Mouse (Mus musculus): ENCODE measurements around the gene Crp. TPM values are rescaled to one million over a fixed set of nuclear protein-coding genes. Genes with fewer than 3 reads are reported as not detected.

Crp gene
- polyA plus RNA-seq (2014; fragmentation: Nextera tagmentation; extraction: Ambion mirVana) = not detected in 2 replicates

GRCm38 (mm10) chr1:172697844-172698243, at the start of gene Crp:
Gene Crp, plus strand, starts transcription at chr1:172698055.
- Histone ChIP-seq H3K9ac (ENCODE audit: low read length) (no peak within 1 kb of the TSS), H3K4me1 (ENCODE audit: control insufficient read depth, insufficient read depth, low read length) (no peaks in the 10 kb centered on the region), H3K27me3 (ENCODE audit: control insufficient read depth, insufficient read depth, low read length) (no peaks in the 10 kb centered on the region), H3K4me2 (ENCODE audit: low read depth, severe bottlenecking) (no peak within 1 kb of the TSS), H3K36me3 (ENCODE audit: control insufficient read depth, insufficient read depth, low read length) (no peaks in the 10 kb centered on the region), H3K4me3 (ENCODE audit: low read depth, low read length) (no peak within 1 kb of the TSS), H3K9me3 (ENCODE audit: control insufficient read depth, low read length) (no peaks in the 10 kb centered on the region), H3K27ac (replicated peaks; ENCODE audit: low read depth, low read length) (no peak within 1 kb of the TSS)
- no peak for ATAC-seq (ENCODE audit: insufficient number of reproducible peaks, low FRiP score, low TSS enrichment, low read depth)
- WGBS = 68% methylated on average over 4 of the region's 4 CpGs
- no peak for DNase-seq (ENCODE audit: low spot score)

GRCm38 (mm10) chr1:172649396-172649795, 48.5 kb upstream of the Crp start:
- Histone ChIP-seq H3K4me3 (ENCODE audit: low read depth, low read length) (no peak overlapping the region), H3K4me2 (ENCODE audit: low read depth, severe bottlenecking) (no peak overlapping the region), H3K4me1 (ENCODE audit: control insufficient read depth, insufficient read depth, low read length) (no peaks in the 10 kb centered on the region), H3K27ac (replicated peaks; ENCODE audit: low read depth, low read length) (no peak overlapping the region), H3K36me3 (ENCODE audit: control insufficient read depth, insufficient read depth, low read length) (no peaks in the 10 kb centered on the region), H3K9ac (ENCODE audit: low read length) (no peak overlapping the region), H3K27me3 (ENCODE audit: control insufficient read depth, insufficient read depth, low read length) (no peaks in the 10 kb centered on the region), H3K9me3 (ENCODE audit: control insufficient read depth, low read length) (no peaks in the 10 kb centered on the region)
- DNase-seq (ENCODE audit: low spot score) (no peak), ATAC-seq (ENCODE audit: insufficient number of reproducible peaks, low FRiP score, low TSS enrichment, low read depth) (no peak)
- WGBS = 86% methylated on average over 9 of the region's 9 CpGs

GRCm38 (mm10) chr1:172650519-172651287, 47.2 kb upstream of the Crp start:
- no peaks in the 10 kb centered on the region for H3K27me3 ChIP-seq (ENCODE audit: control insufficient read depth, insufficient read depth, low read length)
- no peak overlapping the region for H3K27ac ChIP-seq (replicated peaks; ENCODE audit: low read depth, low read length)
- DNase-seq (ENCODE audit: low spot score) (peak; percentile 44), ATAC-seq (ENCODE audit: insufficient number of reproducible peaks, low FRiP score, low TSS enrichment, low read depth) (no peak)
- no peaks in the 10 kb centered on the region for H3K36me3 ChIP-seq (ENCODE audit: control insufficient read depth, insufficient read depth, low read length)
- H3K4me1 ChIP-seq (ENCODE audit: control insufficient read depth, insufficient read depth, low read length) = no peaks in the 10 kb centered on the region
- H3K4me2 ChIP-seq (ENCODE audit: low read depth, severe bottlenecking) = no peak overlapping the region
- 58% methylated on average over 8 of the region's 8 CpGs for WGBS
- no peaks in the 10 kb centered on the region for H3K9me3 ChIP-seq (ENCODE audit: control insufficient read depth, low read length)
- H3K4me3 ChIP-seq (ENCODE audit: low read depth, low read length) = no peak overlapping the region
- H3K9ac ChIP-seq (ENCODE audit: low read length) = no peak overlapping the region

GRCm38 (mm10) chr1:172651288-172651987, 46.4 kb upstream of the Crp start:
- Histone ChIP-seq H3K36me3 (ENCODE audit: control insufficient read depth, insufficient read depth, low read length) (no peaks in the 10 kb centered on the region), H3K4me2 (ENCODE audit: low read depth, severe bottlenecking) (no peak overlapping the region), H3K4me1 (ENCODE audit: control insufficient read depth, insufficient read depth, low read length) (no peaks in the 10 kb centered on the region), H3K4me3 (ENCODE audit: low read depth, low read length) (no peak overlapping the region), H3K9ac (ENCODE audit: low read length) (no peak overlapping the region), H3K27me3 (ENCODE audit: control insufficient read depth, insufficient read depth, low read length) (no peaks in the 10 kb centered on the region), H3K27ac (replicated peaks; ENCODE audit: low read depth, low read length) (no peak overlapping the region), H3K9me3 (ENCODE audit: control insufficient read depth, low read length) (no peaks in the 10 kb centered on the region)
- ATAC-seq (ENCODE audit: insufficient number of reproducible peaks, low FRiP score, low TSS enrichment, low read depth) = no peak
- DNase-seq (ENCODE audit: low spot score) = no peak
- WGBS = 72% methylated on average over 10 of the region's 10 CpGs

GRCm38 (mm10) chr1:172652040-172652662, 45.7 kb upstream of the Crp start:
- no peak overlapping the region for H3K9ac ChIP-seq (ENCODE audit: low read length)
- ATAC-seq (ENCODE audit: insufficient number of reproducible peaks, low FRiP score, low TSS enrichment, low read depth) = no peak
- DNase-seq (ENCODE audit: low spot score) = no peak
- no peak overlapping the region for H3K4me2 ChIP-seq (ENCODE audit: low read depth, severe bottlenecking)
- no peaks in the 10 kb centered on the region for H3K36me3 ChIP-seq (ENCODE audit: control insufficient read depth, insufficient read depth, low read length)
- H3K9me3 ChIP-seq (ENCODE audit: control insufficient read depth, low read length) = no peaks in the 10 kb centered on the region
- no peak overlapping the region for H3K4me3 ChIP-seq (ENCODE audit: low read depth, low read length)
- 86% methylated on average over 18 of the region's 18 CpGs for WGBS
- no peaks in the 10 kb centered on the region for H3K27me3 ChIP-seq (ENCODE audit: control insufficient read depth, insufficient read depth, low read length)
- no peak overlapping the region for H3K27ac ChIP-seq (replicated peaks; ENCODE audit: low read depth, low read length)
- H3K4me1 ChIP-seq (ENCODE audit: control insufficient read depth, insufficient read depth, low read length) = no peaks in the 10 kb centered on the region

- Histone ChIP-seq H3K4me3 (ENCODE audit: low read depth, low read length) (no peak overlapping the region), H3K36me3 (ENCODE audit: control insufficient read depth, insufficient read depth, low read length) (no peaks in the 10 kb centered on the region), H3K4me1 (ENCODE audit: control insufficient read depth, insufficient read depth, low read length) (no peaks in the 10 kb centered on the region), H3K9ac (ENCODE audit: low read length) (no peak overlapping the region), H3K27ac (replicated peaks; ENCODE audit: low read depth, low read length) (no peak overlapping the region), H3K27me3 (ENCODE audit: control insufficient read depth, insufficient read depth, low read length) (no peaks in the 10 kb centered on the region), H3K9me3 (ENCODE audit: control insufficient read depth, low read length) (no peaks in the 10 kb centered on the region), H3K4me2 (ENCODE audit: low read depth, severe bottlenecking) (no peak overlapping the region)
- ATAC-seq (ENCODE audit: insufficient number of reproducible peaks, low FRiP score, low TSS enrichment, low read depth) (no peak), DNase-seq (ENCODE audit: low spot score) (no peak)
- 85% methylated on average over 6 of the region's 6 CpGs for WGBS
Measured at GRCm38 (mm10) chr1:172653900-172654299, 44.0 kb upstream of the Crp start.

- no peaks in the 10 kb centered on the region for H3K4me1 ChIP-seq (ENCODE audit: control insufficient read depth, insufficient read depth, low read length)
- H3K4me3 ChIP-seq (ENCODE audit: low read depth, low read length) = no peak overlapping the region
- no peak overlapping the region for H3K27ac ChIP-seq (replicated peaks; ENCODE audit: low read depth, low read length)
- no peak overlapping the region for H3K4me2 ChIP-seq (ENCODE audit: low read depth, severe bottlenecking)
- no peak for DNase-seq (ENCODE audit: low spot score)
- H3K9me3 ChIP-seq (ENCODE audit: control insufficient read depth, low read length) = no peaks in the 10 kb centered on the region
- no peak overlapping the region for H3K9ac ChIP-seq (ENCODE audit: low read length)
- 73% methylated on average over 3 of the region's 3 CpGs for WGBS
- no peaks in the 10 kb centered on the region for H3K36me3 ChIP-seq (ENCODE audit: control insufficient read depth, insufficient read depth, low read length)
- no peak for ATAC-seq (ENCODE audit: insufficient number of reproducible peaks, low FRiP score, low TSS enrichment, low read depth)
- H3K27me3 ChIP-seq (ENCODE audit: control insufficient read depth, insufficient read depth, low read length) = no peaks in the 10 kb centered on the region
Measured at GRCm38 (mm10) chr1:172657266-172657665, 40.6 kb upstream of the Crp start.

GRCm38 (mm10) chr1:172659688-172660087, 38.2 kb upstream of the Crp start:
- Histone ChIP-seq H3K27me3 (ENCODE audit: control insufficient read depth, insufficient read depth, low read length) (no peaks in the 10 kb centered on the region), H3K36me3 (ENCODE audit: control insufficient read depth, insufficient read depth, low read length) (no peaks in the 10 kb centered on the region), H3K4me3 (ENCODE audit: low read depth, low read length) (no peak overlapping the region), H3K4me2 (ENCODE audit: low read depth, severe bottlenecking) (no peak overlapping the region), H3K9me3 (ENCODE audit: control insufficient read depth, low read length) (no peaks in the 10 kb centered on the region), H3K4me1 (ENCODE audit: control insufficient read depth, insufficient read depth, low read length) (no peaks in the 10 kb centered on the region), H3K9ac (ENCODE audit: low read length) (no peak overlapping the region), H3K27ac (replicated peaks; ENCODE audit: low read depth, low read length) (no peak overlapping the region)
- no peak for ATAC-seq (ENCODE audit: insufficient number of reproducible peaks, low FRiP score, low TSS enrichment, low read depth)
- no peak for DNase-seq (ENCODE audit: low spot score)
- WGBS = 89% methylated on average over 8 of the region's 8 CpGs
